Mouse (Mus musculus) Patski (cell line): Measurements from ENCODE around the gene Ppa2. TPM values are rescaled to one million over a fixed set of nuclear protein-coding genes. Genes with fewer than 3 reads are reported as not detected.

Experiments used
- ATAC-seq: fragments of 100-300 bp; one replicate; pipeline ENCODE4 v1.8.0; 2021
- CTCF ChIA-PET: fragments of 350-600 bp; sonication (Branson Sonifier 250); formaldehyde crosslinking; loops from one replicate; lab custom pipeline; 2022; ENCODE audit warnings: inconsistent platforms; lab: Charles Lee
- POLR2A ChIA-PET: fragments of 350-600 bp; sonication (Branson Sonifier 250); formaldehyde crosslinking; loops from one replicate; lab custom pipeline; 2022; ENCODE audit warnings: antibody characterized with exemption, inconsistent platforms; lab: Charles Lee
- DNase-seq: peaks from one replicate; pipeline ENCODE4 v3.0.0-alpha.2; 2011; ENCODE audit warnings: low read depth, low spot score
- H3K27me3 ChIP-seq: fragments of 371-371 bp; one replicate; pipeline ENCODE4 v1.5.1; 2021
- CTCF ChIP-seq: fragments of 100-300 bp; IDR thresholded peaks from one replicate; pipeline ENCODE4 v1.5.1; 2021
- in situ Hi-C: fragments of 300-500 bp; cut with MboI; formaldehyde crosslinking; loops from 3 replicates; pipeline ENCODE4 v1.11.1; 2018; ENCODE audit warnings: low pct_unique_long_range_greater_than_20kb, mixed read lengths
- polyA plus RNA-seq: library from polyadenylated mRNA; unstranded; gene quantifications from one replicate; pipeline ENCODE4 v1.2.3, GENCODE M21; 2021

Ppa2 gene
- polyA plus RNA-seq, 1 experiment from 2014 or later = 111 TPM

DNA sequence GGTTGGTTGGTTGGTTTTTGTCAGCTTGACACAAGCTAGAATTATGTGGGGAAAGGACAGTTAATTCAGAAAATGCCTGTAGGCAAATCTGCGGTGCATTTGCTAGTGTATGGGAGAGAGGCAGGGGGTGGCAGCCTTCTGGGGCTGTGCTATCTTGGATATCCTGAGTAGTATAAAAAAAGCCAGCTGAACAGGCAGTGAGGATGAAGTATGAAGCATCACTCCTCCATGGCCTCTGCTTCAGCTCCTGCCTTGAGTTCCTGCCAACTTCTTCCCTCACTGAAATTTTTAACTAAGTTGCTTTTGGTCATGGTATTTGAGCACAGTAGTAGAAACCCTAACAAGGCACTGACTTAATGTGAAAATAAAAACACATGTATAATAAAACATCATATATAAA lies 70.1 kb downstream of the Ppa2 start:
- no peak for TF ChIP-seq CTCF
- POLR2A ChIA-PET = no interaction called here
- CTCF ChIA-PET = no interaction called here
- in situ Hi-C loops = no loop called here
- H3K27me3 ChIP-seq = no peaks in the 10 kb centered on the region
- DNase-seq (no peak), ATAC-seq (no peak)

DNA sequence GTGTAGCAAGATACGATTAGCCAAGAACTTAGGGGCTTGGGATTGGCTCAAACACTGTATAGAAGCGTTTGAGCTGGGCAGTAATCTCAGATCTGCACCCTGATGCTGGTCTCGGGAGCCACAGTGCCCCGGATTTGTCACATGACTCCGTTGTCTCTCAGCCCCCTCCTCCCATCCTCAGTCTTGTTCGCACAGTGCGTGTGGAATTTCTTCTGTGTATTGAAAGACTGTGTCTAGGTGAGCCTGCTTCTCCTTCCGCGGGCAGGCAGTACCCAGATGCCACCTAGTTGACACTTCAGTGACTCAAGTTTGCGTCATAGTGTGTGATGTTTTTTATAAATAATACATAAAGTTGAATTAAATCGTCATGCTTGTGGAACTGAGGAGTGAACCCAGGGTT lies 71.6 kb downstream of the Ppa2 start:
- ChIA-PET CTCF (interaction anchor here (1.3 to 1.7 kb wide), 2 partner anchors 11 to 15 kb away, joined by 3 to 4 read pairs; no protein-coding TSS in a partner anchor), POLR2A (interaction anchor here (0.7 kb wide), 1 partner anchor 292 kb away, joined by 3 read pairs; no protein-coding TSS in a partner anchor)
- no peak for DNase-seq
- TF ChIP-seq CTCF = no peak
- no peaks in the 10 kb centered on the region for H3K27me3 ChIP-seq
- in situ Hi-C loops = no loop called here
- no peak for ATAC-seq

DNA sequence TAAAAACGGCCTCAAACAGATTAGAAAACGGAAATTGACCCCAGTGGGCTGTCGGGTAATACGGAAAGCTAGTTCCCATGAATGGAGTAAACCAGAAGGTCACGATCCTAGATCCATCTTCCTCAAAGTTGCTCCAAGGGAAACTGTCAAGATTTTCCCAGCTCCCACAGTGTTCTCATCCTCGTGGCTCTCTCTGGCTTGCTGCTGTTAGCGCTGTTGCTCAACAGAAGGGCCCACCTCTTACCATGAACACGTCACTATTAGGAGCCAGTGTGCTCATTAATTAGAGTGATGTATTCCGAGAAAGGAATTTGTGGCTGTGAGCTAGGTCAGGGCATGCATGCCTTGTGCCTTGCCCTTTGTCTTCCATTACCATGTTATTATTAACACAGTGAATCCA lies 72.2 kb downstream of the Ppa2 start:
- H3K27me3 ChIP-seq = no peaks in the 10 kb centered on the region
- in situ Hi-C loops = no loop called here
- TF ChIP-seq CTCF = no peak
- no peak for ATAC-seq
- no peak for DNase-seq
- ChIA-PET POLR2A (interaction anchor here (0.7 kb wide), 1 partner anchor 291 kb away, joined by 3 read pairs; no protein-coding TSS in a partner anchor), CTCF (interaction anchor here (1.1 to 1.7 kb wide), 4 partner anchors 12 to 17 kb away, joined by 3 to 4 read pairs (median 3); no protein-coding TSS in a partner anchor)

DNA sequence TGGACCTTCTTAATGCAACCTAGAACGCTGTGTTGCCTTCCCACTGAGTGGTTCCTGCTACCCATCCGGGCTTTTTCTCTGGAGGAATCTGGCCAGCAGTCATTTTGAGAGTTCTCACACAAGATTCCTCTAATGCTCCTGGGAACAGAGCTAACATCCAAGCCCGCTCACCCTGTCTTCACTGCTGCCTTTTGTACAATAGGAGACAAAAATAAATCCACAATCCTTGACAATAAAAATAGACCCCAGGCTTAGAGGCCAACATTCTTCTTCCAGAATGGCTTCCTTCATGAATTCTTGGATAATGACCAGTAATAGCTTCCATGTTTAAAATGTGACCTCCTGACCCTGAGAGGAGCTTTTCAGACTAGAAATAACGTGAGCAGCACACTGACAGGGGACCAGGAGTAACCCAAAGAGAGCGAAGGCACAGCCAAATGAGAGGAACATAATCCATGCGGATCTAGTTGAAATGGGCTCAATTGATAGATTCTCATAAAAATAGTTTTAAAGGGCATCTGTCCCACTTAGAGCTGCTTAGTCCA lies 74.3 kb downstream of the Ppa2 start:
- DNase-seq = no peak
- POLR2A ChIA-PET = no interaction called here
- ATAC-seq = no peak
- CTCF ChIA-PET = interaction anchor here (1.0 to 1.4 kb wide), 3 partner anchors 8 to 13 kb away, joined by 3 to 4 read pairs (median 3); no protein-coding TSS in a partner anchor
- H3K27me3 ChIP-seq = no peaks in the 10 kb centered on the region
- in situ Hi-C loops = no loop called here
- TF ChIP-seq CTCF = no peak

DNA sequence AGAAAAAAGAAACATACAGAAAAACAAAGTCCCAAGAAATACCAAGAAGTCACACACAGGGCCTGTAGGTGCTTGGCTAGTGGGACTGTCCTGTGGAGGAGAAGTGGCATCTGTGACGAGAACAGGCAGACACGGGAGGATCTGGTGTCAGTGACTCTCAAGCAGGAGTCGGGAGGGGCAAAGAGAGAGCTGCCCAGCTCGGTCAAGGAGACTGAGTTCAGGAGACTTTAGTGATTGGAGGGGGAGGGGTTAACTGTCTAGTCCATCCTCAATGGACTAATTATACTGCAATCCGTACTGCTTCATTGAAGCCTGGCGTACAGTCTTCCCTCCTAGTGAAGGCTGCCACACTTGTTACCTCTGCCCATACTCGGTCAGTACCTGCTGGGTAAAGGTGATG lies 77.4 kb downstream of the Ppa2 start:
- CTCF ChIA-PET = no interaction called here

DNA sequence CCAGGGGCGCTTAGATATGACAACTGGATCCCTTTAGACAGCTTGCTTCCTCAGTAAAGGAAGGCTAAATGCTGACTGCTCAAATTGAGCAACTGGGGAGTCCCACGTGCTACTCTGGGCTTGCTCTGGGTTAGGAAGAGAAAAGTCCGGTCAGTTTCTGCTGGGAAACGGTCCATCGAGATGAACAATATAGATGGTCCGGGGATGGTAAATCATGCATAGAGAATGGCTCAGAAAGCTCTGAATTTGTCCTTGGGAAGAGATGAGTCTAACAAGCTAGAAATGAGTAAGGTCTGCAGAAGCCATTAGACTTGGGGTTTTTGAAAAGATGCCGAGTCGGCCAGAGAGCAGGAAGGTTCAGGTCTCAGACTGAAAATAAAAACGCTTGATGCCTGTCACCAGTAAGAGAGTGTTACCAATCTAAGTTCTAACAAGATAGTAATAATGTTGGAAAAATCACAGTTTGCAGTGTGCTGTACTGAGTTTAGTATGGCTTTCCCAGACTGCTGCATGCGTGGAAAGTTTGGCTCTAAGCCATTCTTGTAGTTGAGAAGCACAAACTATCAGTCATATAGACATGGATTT lies 80.0 kb downstream of the Ppa2 start:
- POLR2A ChIA-PET = no interaction called here
- DNase-seq = no peak

More for the DNA sequence above, 77.4 kb downstream of the Ppa2 start:
- TF ChIP-seq CTCF = no peak
- in situ Hi-C loops = no loop called here
- no peak for DNase-seq
- POLR2A ChIA-PET = interaction anchor here (0.6 kb wide), 1 partner anchor 269 kb away, joined by 3 read pairs; no protein-coding TSS in a partner anchor
- no peaks in the 10 kb centered on the region for H3K27me3 ChIP-seq
- peak; percentile 25 for ATAC-seq

DNA sequence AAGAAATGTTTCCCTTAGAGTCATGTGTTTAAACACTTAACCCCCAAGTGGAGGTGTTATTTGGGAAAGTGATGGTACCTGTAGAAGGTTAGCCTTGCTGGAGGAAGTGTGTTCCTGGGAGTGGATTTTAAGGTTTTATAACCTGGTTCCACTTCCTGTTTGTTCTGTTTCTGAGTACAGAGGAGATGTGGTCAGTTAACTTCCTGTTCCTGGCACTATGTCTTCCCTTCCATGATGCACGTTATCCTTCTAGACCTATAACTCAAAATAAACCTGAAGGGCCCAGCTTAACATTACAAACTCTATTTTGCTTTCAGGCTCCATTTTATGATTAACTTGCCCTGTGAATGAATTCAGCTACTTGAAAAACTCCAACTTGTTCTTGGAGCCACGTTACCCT lies 84.6 kb downstream of the Ppa2 start:
- no peak for TF ChIP-seq CTCF
- in situ Hi-C loops = no loop called here
- CTCF ChIA-PET = interaction anchor here (1.2 kb wide), 2 partner anchors 20 to 75 kb away, joined by 3 read pairs; no protein-coding TSS in a partner anchor

More for the DNA sequence above, 80.0 kb downstream of the Ppa2 start:
- CTCF ChIA-PET = no interaction called here
- TF ChIP-seq CTCF = no peak
- no peaks in the 10 kb centered on the region for H3K27me3 ChIP-seq
- ATAC-seq = no peak
- in situ Hi-C loops = no loop called here

DNA sequence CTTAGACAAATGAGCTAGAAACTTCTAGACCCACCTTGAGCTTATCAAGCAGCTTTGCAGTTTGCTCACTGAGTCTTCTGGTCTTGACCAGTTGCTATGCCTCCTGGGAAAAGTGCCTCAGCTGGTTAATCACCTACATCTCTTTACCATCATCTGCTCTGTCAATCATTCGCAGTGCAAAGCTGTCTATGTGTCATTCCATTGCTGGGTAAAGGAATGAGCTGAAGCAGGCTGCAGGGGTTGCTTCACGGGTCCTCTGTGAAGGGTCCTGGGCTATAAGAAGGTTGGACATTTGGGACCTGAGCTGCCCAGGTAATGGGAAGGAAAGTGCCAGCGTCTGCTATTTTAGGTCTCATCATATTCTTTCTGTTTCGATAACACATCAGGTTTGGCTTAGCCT lies 93.9 kb downstream of the Ppa2 start:
- DNase-seq (no peak), ATAC-seq (no peak)
- in situ Hi-C loops = no loop called here
- no peaks in the 10 kb centered on the region for H3K27me3 ChIP-seq
- ChIA-PET CTCF (no interaction called here), POLR2A (interaction anchor here (0.8 kb wide), 1 partner anchor 13 kb away, joined by 3 read pairs; no protein-coding TSS in a partner anchor)
- TF ChIP-seq CTCF = no peak

More for the DNA sequence above, 84.6 kb downstream of the Ppa2 start:
- ATAC-seq (no peak), DNase-seq (no peak)
- no peaks in the 10 kb centered on the region for H3K27me3 ChIP-seq
- POLR2A ChIA-PET = interaction anchor here (1.5 kb wide), 1 partner anchor 11 kb away, joined by 3 read pairs; no protein-coding TSS in a partner anchor

DNA sequence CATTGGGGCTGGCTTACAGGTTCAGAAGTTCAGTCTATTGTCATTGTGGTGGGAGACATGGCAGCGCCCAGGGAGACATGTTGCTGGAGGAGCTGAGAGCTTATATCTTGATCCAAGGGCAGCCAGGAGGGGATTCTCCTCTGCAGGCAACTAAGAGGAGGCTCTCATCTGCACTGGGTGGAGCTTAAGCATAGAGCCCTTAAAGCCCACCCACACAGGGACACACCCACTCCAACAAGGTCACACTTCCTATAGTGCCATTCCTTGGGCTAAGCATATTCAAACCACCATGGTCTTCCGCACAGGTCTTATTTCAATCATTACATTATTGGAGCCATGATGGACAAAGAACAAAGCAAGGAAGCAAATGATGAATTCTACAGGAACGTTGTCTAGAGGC lies 95.7 kb downstream of the Ppa2 start:
- ATAC-seq (no peak), DNase-seq (no peak)
- in situ Hi-C loops = no loop called here
- TF ChIP-seq CTCF = no peak
- no peaks in the 10 kb centered on the region for H3K27me3 ChIP-seq
- ChIA-PET CTCF (no interaction called here), POLR2A (no interaction called here)

DNA sequence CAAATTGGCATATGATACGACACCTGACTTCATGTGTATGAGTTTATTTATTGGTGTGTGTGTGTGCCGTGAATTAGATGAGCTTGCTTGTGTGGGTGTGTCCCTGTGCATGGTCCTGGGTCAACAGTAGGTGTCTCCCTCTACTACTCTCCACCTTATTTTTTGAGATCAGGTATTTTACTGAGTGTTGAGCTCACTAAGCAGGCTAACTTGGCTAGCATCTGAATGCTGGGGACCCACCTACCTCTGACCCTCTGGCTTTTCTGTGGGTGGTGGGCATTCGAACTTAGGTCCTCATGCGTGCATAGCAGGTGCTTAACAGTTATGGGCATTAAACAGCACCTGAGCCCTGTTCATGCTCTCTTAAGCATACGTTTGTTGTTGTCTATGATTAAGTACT lies 96.3 kb downstream of the Ppa2 start:
- ChIA-PET CTCF (no interaction called here), POLR2A (no interaction called here)
- in situ Hi-C loops = no loop called here
- no peaks in the 10 kb centered on the region for H3K27me3 ChIP-seq
- DNase-seq (no peak), ATAC-seq (no peak)
- peak; percentile 24 for TF ChIP-seq CTCF

DNA sequence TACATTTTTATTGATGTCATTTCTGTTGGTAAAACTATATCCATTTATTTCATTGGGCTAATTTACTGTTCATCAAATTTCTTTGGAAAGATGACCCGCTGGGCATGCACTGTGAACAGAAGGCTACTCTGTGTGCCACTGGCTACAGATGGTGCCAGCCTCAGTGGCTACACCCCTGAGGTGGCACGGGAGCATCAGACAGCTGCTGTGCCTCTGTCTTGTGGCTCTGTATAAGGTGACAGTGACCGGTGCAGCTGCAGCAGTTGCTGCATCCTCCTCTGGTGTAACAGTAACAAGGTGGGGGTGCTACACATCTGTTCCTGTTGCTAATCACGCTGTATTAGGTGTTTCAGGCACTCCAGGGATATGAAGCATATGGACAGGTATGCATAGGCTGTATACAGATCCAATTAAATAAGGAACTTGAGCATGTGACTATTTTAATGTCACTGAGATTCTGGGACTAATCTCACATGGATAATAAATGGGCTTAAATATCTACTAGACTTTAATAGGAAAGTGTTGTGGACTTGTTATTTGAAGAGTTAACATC lies 101.3 kb downstream of the Ppa2 start:
- TF ChIP-seq CTCF = no peak
- H3K27me3 ChIP-seq = no peaks in the 10 kb centered on the region
- DNase-seq (no peak), ATAC-seq (no peak)
- in situ Hi-C loops = no loop called here
- CTCF ChIA-PET = no interaction called here
- POLR2A ChIA-PET = no interaction called here
